In the genomic region with DNA sequence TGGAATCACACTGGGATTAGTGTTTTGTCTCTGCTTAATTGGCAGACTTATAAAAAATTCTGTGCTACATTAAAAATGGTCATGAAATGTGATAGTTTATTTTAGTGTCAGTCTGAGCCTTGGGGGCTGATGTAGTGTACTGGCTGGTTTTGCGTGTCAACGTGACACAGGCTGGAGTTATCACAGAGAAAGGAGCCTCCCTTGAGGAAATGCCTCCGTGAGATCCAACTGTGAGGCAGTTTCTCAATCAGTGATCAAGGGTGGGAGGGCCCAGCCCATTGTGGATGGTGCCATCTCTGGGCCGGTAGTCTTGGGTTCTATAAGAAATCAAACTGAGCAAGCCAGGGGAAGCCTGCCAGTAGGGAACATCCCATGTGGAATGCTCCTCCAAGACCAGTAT, we compare ENCODE assay signal across 12 mouse cellular contexts. TPM values are rescaled to one million over a fixed set of nuclear protein-coding genes. Genes with fewer than 3 reads are reported as not detected.
"Had no signal": no experiment of that assay in that cellular context is flagged by ENCODE, and none has a peak within 500 bp of the region (broad histone marks: within the 10 kb centered on the region; RNA-seq: fewer than 3 reads in every experiment).

No protein-coding gene starts in this region.

- DNase-seq: kidney, adult 11 months; kidney, adult 8-10 months; kidney, postnatal 10 days; kidney, postnatal 36 days; layer of hippocampus, postnatal 36 days; liver, postnatal 0 days; lung, embryonic 14.5 days; thymus, adult 2 months; thymus, postnatal 14 days; thymus, postnatal 4 days had no signal

RNA-seq across cellular contexts. Expression of a gene that starts 9.1 kb away (rescaled TPM):
- total RNA-seq: monocyte, adult 5-6 weeks; neutrophil, adult 5-6 weeks had no signal

RNA-seq across cellular contexts. Expression of a gene that starts 40.0 kb away (rescaled TPM):
- total RNA-seq: monocyte, adult 5-6 weeks; neutrophil, adult 5-6 weeks had no signal
